Mouse (Mus musculus) lung, postnatal 0 days (tissue): ENCODE results near the gene Kif20b.

Experiments
- CTCF ChIP-seq: IDR thresholded peaks from 2 replicates; pipeline ENCODE4 v1.5.1; 2016; ENCODE audit warnings: antibody characterized with exemption, mild to moderate bottlenecking
- EP300 ChIP-seq: IDR thresholded peaks from 2 replicates; pipeline ENCODE4 v1.6.1; 2016; ENCODE audit warnings: antibody characterized with exemption, mild to moderate bottlenecking, control low read depth

GRCm38 (mm10) chr19:34920531-34920930, 1.6 kb upstream of the Kif20b start:
- TF ChIP-seq CTCF (no peak), EP300 (no peak)
